Mouse (Mus musculus): ENCODE results near the gene Tdp2. TPM values are rescaled to one million over a fixed set of nuclear protein-coding genes. Genes with fewer than 3 reads are reported as not detected.

Gene Tdp2
- polyA plus RNA-seq (2014; fragmentation: Nextera tagmentation; extraction: Ambion mirVana), result 36.4 and 40.4 TPM in 2 replicates

- Histone ChIP-seq H3K36me3 (ENCODE audit: control insufficient read depth, insufficient read depth, low read length) (no peaks in the 10 kb centered on the region), H3K9me3 (ENCODE audit: control insufficient read depth, low read length) (no peaks in the 10 kb centered on the region), H3K4me1 (ENCODE audit: control insufficient read depth, insufficient read depth, low read length) (peaks cover 22% of the 10 kb centered on the region), H3K4me3 (replicated peaks; ENCODE audit: low read depth, low read length) (peak within 1 kb of the TSS; percentile 87), H3K4me2 (ENCODE audit: low read length) (peak within 1 kb of the TSS; percentile 80), H3K9ac (replicated peaks; ENCODE audit: low read length) (peak within 1 kb of the TSS; percentile 90), H3K27me3 (ENCODE audit: control insufficient read depth, insufficient read depth, low read length) (no peaks in the 10 kb centered on the region), H3K27ac (replicated peaks; ENCODE audit: low read depth, low read length) (peak within 1 kb of the TSS; percentile 88)
- ATAC-seq (ENCODE audit: low FRiP score, low TSS enrichment) (peak; percentile 97), DNase-seq (peak; percentile 99)
- WGBS, result under 1% methylated on average over 90 of the region's 90 CpGs
These were observed at the start of gene Tdp2, which contains the start of gene Acot13 for GRCm38 (mm10) chr13:24831353-24832130. Tdp2 (plus strand) TSS chr13:24831679. Acot13 (minus strand) TSS chr13:24831540.

GRCm38 (mm10) chr13:24781916-24782315 lies 49.6 kb upstream of the Tdp2 start:
- H3K4me3 ChIP-seq (replicated peaks; ENCODE audit: low read depth, low read length), result no peak overlapping the region
- no peak overlapping the region for H3K4me2 ChIP-seq (ENCODE audit: low read length)
- H3K36me3 ChIP-seq (ENCODE audit: control insufficient read depth, insufficient read depth, low read length), result no peaks in the 10 kb centered on the region
- no peak overlapping the region for H3K9ac ChIP-seq (replicated peaks; ENCODE audit: low read length)
- 68% methylated on average over 5 of the region's 5 CpGs for WGBS
- H3K9me3 ChIP-seq (ENCODE audit: control insufficient read depth, low read length), result no peaks in the 10 kb centered on the region
- H3K27me3 ChIP-seq (ENCODE audit: control insufficient read depth, insufficient read depth, low read length), result no peaks in the 10 kb centered on the region
- DNase-seq (peak; percentile 44), ATAC-seq (ENCODE audit: low FRiP score, low TSS enrichment) (no peak)
- no peaks in the 10 kb centered on the region for H3K4me1 ChIP-seq (ENCODE audit: control insufficient read depth, insufficient read depth, low read length)
- no peak overlapping the region for H3K27ac ChIP-seq (replicated peaks; ENCODE audit: low read depth, low read length)

- WGBS, result 36% methylated on average over 11 of the region's 11 CpGs
These were observed 45.4 kb upstream of the Tdp2 start for GRCm38 (mm10) chr13:24786014-24786490.

GRCm38 (mm10) chr13:24787477-24787876 lies 44.0 kb upstream of the Tdp2 start:
- Histone ChIP-seq H3K9ac (replicated peaks; ENCODE audit: low read length) (no peak overlapping the region), H3K4me2 (ENCODE audit: low read length) (no peak overlapping the region), H3K36me3 (ENCODE audit: control insufficient read depth, insufficient read depth, low read length) (no peaks in the 10 kb centered on the region), H3K9me3 (ENCODE audit: control insufficient read depth, low read length) (no peaks in the 10 kb centered on the region), H3K27ac (replicated peaks; ENCODE audit: low read depth, low read length) (no peak overlapping the region), H3K4me1 (ENCODE audit: control insufficient read depth, insufficient read depth, low read length) (no peaks in the 10 kb centered on the region), H3K27me3 (ENCODE audit: control insufficient read depth, insufficient read depth, low read length) (no peaks in the 10 kb centered on the region), H3K4me3 (replicated peaks; ENCODE audit: low read depth, low read length) (no peak overlapping the region)
- DNase-seq, result no peak
- ATAC-seq (ENCODE audit: low FRiP score, low TSS enrichment), result no peak
- WGBS, result 93% methylated on average over 5 of the region's 5 CpGs

More at GRCm38 (mm10) chr13:24786014-24786490, 45.4 kb upstream of the Tdp2 start:
- Histone ChIP-seq H3K4me3 (replicated peaks; ENCODE audit: low read depth, low read length) (no peak overlapping the region), H3K9ac (replicated peaks; ENCODE audit: low read length) (no peak overlapping the region), H3K36me3 (ENCODE audit: control insufficient read depth, insufficient read depth, low read length) (no peaks in the 10 kb centered on the region), H3K4me1 (ENCODE audit: control insufficient read depth, insufficient read depth, low read length) (no peaks in the 10 kb centered on the region), H3K27me3 (ENCODE audit: control insufficient read depth, insufficient read depth, low read length) (no peaks in the 10 kb centered on the region), H3K27ac (replicated peaks; ENCODE audit: low read depth, low read length) (no peak overlapping the region), H3K9me3 (ENCODE audit: control insufficient read depth, low read length) (no peaks in the 10 kb centered on the region), H3K4me2 (ENCODE audit: low read length) (no peak overlapping the region)
- ATAC-seq (ENCODE audit: low FRiP score, low TSS enrichment), result 0 out of 2 replicates have a peak, but pooled peaks have one; percentile 6
- no peak for DNase-seq

- DNase-seq, result no peak
- Histone ChIP-seq H3K36me3 (ENCODE audit: control insufficient read depth, insufficient read depth, low read length) (no peaks in the 10 kb centered on the region), H3K9ac (replicated peaks; ENCODE audit: low read length) (no peak overlapping the region), H3K27ac (replicated peaks; ENCODE audit: low read depth, low read length) (no peak overlapping the region), H3K4me2 (ENCODE audit: low read length) (no peak overlapping the region), H3K4me3 (replicated peaks; ENCODE audit: low read depth, low read length) (no peak overlapping the region), H3K27me3 (ENCODE audit: control insufficient read depth, insufficient read depth, low read length) (no peaks in the 10 kb centered on the region), H3K4me1 (ENCODE audit: control insufficient read depth, insufficient read depth, low read length) (no peaks in the 10 kb centered on the region), H3K9me3 (ENCODE audit: control insufficient read depth, low read length) (no peaks in the 10 kb centered on the region)
- ATAC-seq (ENCODE audit: low FRiP score, low TSS enrichment), result no peak
- WGBS, result 72% methylated on average over 2 of the region's 2 CpGs
These were observed 40.1 kb upstream of the Tdp2 start for GRCm38 (mm10) chr13:24791349-24791748.

GRCm38 (mm10) chr13:24792411-24793045 lies 39.0 kb upstream of the Tdp2 start:
- WGBS, result 91% methylated on average over 9 of the region's 9 CpGs
- H3K9ac ChIP-seq (replicated peaks; ENCODE audit: low read length), result no peak overlapping the region
- H3K4me3 ChIP-seq (replicated peaks; ENCODE audit: low read depth, low read length), result no peak overlapping the region

GRCm38 (mm10) chr13:24798686-24799085 lies 32.8 kb upstream of the Tdp2 start:
- DNase-seq (no peak), ATAC-seq (ENCODE audit: low FRiP score, low TSS enrichment) (no peak)
- Histone ChIP-seq H3K9me3 (ENCODE audit: control insufficient read depth, low read length) (no peaks in the 10 kb centered on the region), H3K4me3 (replicated peaks; ENCODE audit: low read depth, low read length) (no peak overlapping the region), H3K4me2 (ENCODE audit: low read length) (no peak overlapping the region), H3K27ac (replicated peaks; ENCODE audit: low read depth, low read length) (no peak overlapping the region), H3K27me3 (ENCODE audit: control insufficient read depth, insufficient read depth, low read length) (no peaks in the 10 kb centered on the region), H3K4me1 (ENCODE audit: control insufficient read depth, insufficient read depth, low read length) (peaks cover 12% of the 10 kb centered on the region), H3K9ac (replicated peaks; ENCODE audit: low read length) (no peak overlapping the region), H3K36me3 (ENCODE audit: control insufficient read depth, insufficient read depth, low read length) (no peaks in the 10 kb centered on the region)
- 97% methylated on average over 4 of the region's 4 CpGs for WGBS

More at GRCm38 (mm10) chr13:24792411-24793045, 39.0 kb upstream of the Tdp2 start:
- Histone ChIP-seq H3K4me1 (ENCODE audit: control insufficient read depth, insufficient read depth, low read length) (no peaks in the 10 kb centered on the region), H3K4me2 (ENCODE audit: low read length) (no peak overlapping the region), H3K27me3 (ENCODE audit: control insufficient read depth, insufficient read depth, low read length) (no peaks in the 10 kb centered on the region), H3K9me3 (ENCODE audit: control insufficient read depth, low read length) (no peaks in the 10 kb centered on the region), H3K36me3 (ENCODE audit: control insufficient read depth, insufficient read depth, low read length) (no peaks in the 10 kb centered on the region), H3K27ac (replicated peaks; ENCODE audit: low read depth, low read length) (no peak overlapping the region)
- ATAC-seq (ENCODE audit: low FRiP score, low TSS enrichment) (no peak), DNase-seq (no peak)

GRCm38 (mm10) chr13:24799378-24799777 lies 32.1 kb upstream of the Tdp2 start:
- H3K27ac ChIP-seq (replicated peaks; ENCODE audit: low read depth, low read length), result no peak overlapping the region
- no peak for DNase-seq
- H3K4me2 ChIP-seq (ENCODE audit: low read length), result peak overlapping the region; percentile 67
- H3K36me3 ChIP-seq (ENCODE audit: control insufficient read depth, insufficient read depth, low read length), result no peaks in the 10 kb centered on the region
- H3K9ac ChIP-seq (replicated peaks; ENCODE audit: low read length), result no peak overlapping the region; the same call in 1 of the 2 replicates
- H3K4me3 ChIP-seq (replicated peaks; ENCODE audit: low read depth, low read length), result peak overlapping the region; percentile 99
- H3K4me1 ChIP-seq (ENCODE audit: control insufficient read depth, insufficient read depth, low read length), result peaks cover 18% of the 10 kb centered on the region
- no peaks in the 10 kb centered on the region for H3K27me3 ChIP-seq (ENCODE audit: control insufficient read depth, insufficient read depth, low read length)
- ATAC-seq (ENCODE audit: low FRiP score, low TSS enrichment), result no peak
- no peaks in the 10 kb centered on the region for H3K9me3 ChIP-seq (ENCODE audit: control insufficient read depth, low read length)
- 76% methylated on average over 5 of the region's 5 CpGs for WGBS
